Mouse (Mus musculus) adrenal gland, adult 8-10 months (tissue): Measurements from ENCODE around the gene Zc3hav1l. TPM values are rescaled to one million over a fixed set of nuclear protein-coding genes. Genes with fewer than 3 reads are reported as not detected.

Experiments
- DNase-seq: peaks from one replicate; pipeline ENCODE4 v3.0.0; 2022
- total RNA-seq, 4 experiments: library from RNA; stranded (reverse); gene quantifications; 2 replicates each; pipeline ENCODE4 v1.2.4; 2022

Zc3hav1l gene
- total RNA-seq, 4 experiments from 2014 or later: 3.5 to 4.7 (median 3.8) TPM

DNA sequence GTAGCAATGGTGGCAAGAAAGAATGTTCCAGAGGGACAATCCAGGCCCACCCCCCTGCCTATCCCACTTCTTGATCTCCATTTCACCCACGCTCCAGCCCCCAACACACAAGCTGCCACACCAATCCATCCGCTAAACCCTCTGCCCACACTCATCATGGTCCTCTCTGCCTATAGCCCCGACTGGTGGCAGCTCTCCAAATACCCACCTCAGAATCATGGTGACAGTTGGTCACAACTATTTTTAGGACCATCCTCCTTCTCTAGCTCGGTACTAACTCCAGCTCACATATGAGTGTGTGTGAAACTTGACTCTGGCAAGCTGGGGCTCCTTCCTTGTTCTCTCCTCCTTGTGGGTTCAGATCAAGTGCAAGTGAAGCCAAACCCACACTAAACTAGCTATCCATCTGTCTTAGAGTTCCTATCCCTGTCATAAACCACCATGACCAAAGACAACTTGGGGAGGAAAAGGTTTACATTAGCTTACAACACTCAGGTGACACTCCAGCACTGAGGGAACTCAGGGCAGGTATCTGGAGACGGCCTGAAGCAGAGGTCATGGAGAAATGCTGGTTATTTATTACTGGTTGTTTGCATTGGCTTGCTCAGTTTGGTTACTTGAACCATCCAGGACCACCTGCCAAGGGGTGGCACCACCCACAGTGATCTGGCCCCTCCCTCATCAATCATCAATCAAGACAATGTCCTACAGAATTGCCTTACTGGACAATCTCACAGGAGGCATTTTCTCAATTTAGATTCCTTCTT, 35.5 kb downstream of the Zc3hav1l start:
- DNase-seq: no peak

DNA sequence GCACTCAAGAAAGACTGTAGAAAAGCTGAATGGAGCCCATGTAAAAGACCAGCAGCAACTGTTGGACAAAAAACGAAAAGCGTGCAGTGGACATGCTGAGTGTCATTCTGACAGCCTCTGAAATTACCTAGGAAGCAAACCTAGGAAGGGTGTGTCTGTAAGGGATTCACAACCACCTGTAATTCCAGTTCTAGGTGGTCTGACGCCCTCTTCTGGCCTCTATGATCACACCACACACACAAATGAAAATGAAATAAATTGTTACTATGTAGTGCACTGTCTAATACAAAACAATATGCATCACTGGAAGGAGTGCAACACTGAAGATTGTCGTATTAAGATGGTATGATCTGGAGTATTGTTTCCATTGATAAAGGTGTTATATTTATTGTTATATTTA, 37.2 kb downstream of the Zc3hav1l start:
- no peak for DNase-seq

DNA sequence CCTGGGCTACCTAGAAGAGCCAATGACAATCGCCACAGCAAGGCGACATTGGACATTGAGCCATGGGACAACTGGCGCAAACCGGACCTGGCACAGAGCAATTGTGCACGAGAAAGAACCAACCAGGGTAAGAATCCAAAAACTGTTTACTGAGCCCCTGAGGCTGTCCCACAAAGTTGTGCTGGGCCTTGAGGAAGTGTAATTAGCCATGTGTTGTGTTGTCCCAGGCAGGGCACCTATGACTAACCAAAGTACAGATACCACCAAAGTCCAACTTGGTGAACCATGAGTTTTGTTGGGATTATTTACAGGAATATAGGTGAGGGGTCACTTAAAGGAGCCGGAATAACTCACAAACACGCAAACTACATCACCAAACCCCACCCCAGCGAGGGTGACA, 41.6 kb downstream of the Zc3hav1l start:
- DNase-seq: no peak

DNA sequence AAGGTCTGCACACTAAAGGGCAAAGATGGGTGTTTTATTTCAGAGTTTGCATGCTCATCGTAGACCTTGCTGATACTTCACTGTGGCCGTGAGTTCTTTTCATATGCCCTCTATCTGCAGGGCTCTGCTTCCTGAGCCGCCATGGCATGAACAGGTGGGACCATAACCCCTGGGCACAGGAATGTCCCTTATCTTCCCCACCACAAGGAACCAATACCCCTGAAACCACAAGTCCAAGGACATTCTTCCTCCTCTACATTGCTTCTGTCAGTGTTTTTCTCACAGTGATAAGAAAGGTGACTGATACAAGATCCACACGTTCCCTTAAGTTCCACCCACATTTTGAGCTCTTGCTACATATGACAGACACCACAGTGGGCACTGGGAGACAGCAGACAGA, 42.3 kb downstream of the Zc3hav1l start:
- no peak for DNase-seq

DNA sequence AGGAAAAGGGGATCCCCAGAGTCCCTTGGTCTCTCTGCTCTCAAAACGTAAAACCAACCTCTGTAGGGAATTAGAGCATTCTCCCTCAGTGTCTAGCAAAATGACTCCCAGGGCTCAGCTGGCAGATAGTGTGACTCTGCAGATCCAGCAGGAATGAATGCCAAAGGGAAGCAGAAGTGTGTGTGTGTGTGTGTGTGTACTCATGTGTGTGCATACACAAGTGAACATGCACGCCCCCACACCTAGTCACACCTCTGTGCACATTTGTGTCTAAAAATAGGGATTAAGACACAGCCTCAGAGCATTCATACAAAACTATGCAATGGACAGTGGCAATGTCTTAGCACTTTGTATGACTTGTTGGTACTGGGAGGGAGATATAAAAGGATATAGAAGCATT, 43.3 kb downstream of the Zc3hav1l start:
- DNase-seq: no peak

DNA sequence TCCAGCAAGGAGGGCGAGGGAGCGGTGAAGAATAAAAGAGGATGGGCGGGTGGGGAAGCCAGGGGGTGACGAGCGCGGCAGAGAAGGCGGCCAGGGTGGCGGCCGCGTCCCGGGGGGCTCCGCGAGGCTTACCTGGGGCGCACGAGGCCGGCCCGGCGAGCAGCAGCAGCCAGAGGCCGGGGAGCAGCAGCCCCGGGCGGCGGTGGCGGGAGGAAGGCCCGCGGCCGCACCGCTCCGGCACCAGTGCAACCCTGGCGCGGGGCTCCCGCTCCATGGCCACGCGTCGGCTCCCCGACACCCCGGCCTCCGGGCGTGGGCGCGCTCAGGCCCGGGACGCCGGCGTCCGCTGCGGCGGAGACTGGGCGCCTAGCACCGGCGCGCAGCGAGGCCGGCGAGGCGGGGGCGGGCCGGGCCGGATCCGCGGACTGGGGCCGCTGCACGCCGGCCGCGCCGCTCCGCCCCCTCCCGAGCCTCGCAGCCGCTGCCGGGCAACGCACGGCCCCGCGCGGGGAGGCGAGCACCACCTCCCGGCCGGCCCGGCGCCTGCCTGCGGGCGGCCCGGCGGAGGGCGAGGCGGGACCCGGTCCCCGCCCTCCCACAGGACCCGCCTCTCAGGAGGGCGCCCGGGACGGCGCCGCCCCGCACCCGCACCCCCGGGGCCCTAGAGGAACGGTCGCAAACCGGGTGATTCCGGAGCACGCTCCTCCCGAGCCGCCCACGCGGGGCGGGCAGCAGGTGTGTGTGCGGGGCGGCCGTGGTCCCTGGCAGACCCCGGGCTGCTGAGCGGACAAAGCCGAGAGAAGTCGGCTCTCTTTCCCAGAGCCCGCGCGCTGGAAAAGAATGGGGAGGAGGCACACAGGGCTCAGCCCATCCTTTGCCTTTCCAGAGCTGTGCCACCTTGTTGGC, 45.1 kb downstream of the Zc3hav1l start, which contains the start of gene D630045J12Rik:
D630045J12Rik (minus strand) TSS at position 274 of the 906 bp plus-strand sequence.
- DNase-seq: peak; percentile 41

DNA sequence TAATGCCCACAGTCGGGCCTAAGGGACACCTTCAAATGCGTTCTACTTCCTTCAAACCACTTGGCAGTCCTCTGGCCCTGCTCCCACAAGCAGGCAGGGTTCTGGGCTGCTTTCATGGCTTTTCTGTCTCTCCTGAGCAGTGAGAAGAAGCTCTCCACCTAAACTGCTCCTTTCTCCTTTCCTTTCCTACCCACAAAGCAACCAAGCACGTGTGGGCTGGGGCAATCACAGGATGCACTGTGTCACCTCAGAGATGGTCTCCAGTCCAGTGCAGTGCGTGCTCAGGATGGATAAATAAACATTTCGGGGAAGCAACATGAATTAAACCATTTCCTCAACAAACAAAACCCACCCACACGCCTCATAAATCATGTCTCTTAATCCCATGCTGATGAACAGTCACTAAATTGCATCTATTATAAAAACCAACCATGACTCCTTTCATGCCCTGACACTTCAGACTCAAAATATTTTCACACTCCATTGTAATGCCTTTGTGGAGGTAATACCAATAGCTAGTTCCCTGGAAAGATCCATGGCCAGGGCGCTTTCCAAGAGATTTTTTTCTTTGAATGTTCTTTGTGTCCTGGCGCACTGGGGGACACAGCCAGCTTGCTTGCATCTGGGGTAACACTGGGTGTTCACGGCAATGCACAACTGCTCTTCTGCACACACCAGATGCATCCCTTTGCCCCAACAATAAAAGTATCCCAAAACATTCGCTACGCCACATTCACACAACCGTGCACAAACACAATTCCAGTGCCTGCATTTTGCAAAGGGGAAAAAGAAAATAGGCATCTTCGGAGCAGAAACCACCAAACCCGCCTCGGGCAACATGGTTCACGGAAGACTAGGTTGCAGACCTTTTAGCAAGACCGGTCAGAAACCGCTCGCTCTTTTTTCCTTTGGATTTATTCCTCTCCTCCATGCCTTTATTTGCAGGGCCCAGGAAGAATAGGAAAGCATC, 46.0 kb downstream of the Zc3hav1l start:
- DNase-seq: no peak

DNA sequence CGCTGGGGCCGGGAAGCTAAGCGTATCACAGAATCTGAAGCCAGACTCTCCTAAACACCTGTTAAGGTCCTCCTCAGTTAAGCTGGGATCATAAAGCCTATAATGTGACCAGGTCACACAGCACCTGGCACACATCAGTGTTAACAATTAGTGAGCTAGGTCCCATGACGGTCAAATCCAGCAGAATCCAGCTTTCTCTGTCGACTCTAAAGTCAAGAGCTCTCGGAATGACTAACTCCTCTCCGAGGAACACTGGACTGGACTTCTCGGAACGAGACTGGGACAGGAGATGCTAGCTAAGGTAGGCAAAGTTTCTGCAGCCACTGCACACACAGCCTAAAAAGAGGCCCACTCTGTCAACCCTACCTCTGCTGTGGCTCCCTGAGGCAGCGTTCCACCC, 46.9 kb downstream of the Zc3hav1l start:
- no peak for DNase-seq

DNA sequence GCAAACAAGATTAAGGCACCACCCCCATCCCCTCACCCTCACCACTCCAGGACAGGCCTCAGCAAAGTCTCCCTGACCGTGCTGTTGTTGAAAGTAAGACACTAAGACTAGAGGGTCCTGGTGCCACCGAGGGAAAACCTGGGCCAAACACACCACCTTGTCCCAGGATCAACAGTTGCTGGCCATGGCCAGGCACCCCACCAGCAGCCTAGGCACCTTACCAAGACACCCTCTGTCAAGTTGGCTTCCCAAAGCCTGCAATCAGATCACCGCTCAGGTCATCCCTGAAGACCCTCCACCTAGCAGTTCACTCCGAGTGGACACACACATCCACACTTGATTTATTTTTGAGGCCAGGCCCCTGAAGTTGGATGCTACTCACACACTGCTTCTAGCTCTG, 47.6 kb downstream of the Zc3hav1l start:
- no peak for DNase-seq

DNA sequence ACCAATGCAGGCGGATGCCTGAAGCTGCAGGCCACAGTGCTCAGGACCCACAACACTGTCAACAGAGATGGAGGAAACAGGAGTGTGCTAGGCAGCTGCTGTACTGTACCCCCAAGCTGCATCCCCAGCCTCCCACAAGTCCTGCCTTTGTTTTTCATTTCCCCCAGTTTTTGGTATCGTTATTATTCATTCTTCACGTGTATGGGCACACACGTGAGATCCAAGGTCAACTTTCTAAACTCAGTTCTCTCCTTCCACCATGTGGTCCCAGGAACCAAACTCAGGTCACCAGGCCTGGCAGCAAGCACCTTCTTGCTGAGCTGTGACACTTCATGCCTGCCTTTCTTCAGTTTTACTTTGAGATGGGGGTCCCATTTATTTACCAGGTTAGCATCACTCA, 51.7 kb downstream of the Zc3hav1l start:
- no peak for DNase-seq

DNA sequence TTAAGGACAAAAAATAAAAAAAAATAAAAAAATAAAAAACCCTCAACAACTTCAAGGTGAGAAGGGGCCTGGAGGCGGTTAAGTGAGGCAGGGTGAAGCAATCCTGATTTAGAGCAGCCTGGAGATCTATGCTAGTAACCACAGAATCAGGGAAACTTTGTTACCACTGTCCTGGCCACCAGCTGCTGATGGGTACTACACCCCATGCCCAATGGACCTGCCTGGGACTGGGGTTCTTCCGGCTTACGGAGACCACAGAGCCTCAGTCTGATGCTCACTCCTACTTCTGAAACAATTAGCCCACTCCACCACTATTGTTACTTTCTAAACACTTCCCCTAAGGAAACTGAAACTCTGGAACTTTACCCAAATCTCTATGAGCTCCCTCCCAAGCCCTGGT, 54.3 kb downstream of the Zc3hav1l start:
- DNase-seq: no peak

DNA sequence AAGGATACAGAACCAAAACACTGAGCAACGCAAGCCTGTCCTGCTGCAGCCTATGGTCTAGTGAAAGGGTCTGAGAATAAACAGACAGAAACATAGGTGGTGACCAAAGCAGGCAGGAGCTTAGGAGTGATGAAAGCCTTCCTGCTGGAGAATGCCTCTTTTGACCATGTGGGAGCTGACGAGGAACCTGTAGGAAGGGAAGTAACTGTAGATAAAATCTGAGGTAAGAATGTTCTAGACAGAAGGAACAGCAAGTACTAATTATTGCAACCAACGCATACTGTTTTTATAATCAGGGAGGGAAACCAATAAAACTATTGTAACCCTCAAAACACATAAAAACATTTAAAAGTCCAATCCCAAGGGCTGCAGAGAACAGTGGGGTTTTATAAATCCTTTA, 54.9 kb downstream of the Zc3hav1l start:
- DNase-seq: no peak

DNA sequence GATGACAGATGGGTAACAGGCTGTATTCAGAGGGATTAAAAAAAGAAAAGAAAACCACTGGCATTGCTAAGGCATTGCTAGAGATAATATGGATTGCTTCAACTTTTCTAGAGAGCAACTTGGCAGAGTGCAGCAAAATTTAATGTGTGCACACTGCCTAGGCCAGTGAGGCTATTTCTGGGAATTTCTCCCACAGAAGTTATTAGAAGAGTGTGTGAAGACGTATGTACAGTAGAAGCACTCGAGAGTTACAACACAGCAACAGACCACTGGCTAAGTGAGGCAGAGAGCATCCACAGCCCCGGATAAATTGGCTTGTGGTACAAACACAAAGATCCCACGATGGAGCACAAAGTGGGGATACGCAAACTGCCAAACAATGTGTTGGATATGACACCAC, 56.2 kb downstream of the Zc3hav1l start:
- DNase-seq: no peak

DNA sequence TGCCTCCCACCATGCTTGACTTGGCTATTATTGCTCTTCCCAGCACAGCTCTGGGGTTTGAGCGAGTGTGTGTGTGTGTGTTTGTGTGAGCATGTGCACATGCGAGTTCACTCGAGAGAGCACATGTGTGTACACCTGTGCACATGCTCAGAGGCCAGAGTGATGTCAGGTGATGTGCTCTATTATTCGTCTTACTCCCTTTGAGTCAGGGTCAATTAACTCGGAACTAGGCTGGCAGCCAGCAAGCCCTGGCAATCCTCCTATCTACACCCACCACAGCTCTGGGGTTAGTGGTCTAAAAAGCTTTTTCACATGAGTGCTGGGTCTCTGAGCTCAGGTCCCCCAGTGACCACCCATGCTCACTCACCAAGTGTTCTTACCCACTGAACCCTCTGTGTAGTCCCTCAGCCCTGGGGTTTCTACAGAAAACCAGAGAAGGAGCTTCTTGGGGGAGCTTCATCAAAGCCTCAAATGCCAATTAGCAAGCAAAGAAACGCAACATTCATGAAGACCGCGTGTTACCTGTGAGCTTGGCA, 56.7 kb downstream of the Zc3hav1l start:
- no peak for DNase-seq

DNA sequence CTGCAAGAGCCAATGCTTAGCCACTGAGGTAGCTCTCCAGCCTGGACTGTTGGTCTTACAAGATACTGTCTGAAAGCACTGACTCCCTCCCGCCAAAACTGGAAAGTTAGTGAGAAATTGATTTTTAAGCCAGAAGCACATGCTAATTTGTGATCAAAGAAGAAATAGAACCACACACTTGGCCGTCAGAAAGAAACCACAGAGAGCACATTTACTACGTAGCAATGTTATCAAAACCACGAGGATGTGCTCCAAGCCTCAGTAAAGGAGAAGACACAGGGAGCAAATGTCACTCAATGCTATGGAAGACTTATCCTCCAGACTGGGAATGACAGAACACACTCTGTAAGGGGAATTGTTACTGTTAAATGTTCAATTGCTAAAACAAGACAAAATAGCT, 57.6 kb downstream of the Zc3hav1l start:
- no peak for DNase-seq

DNA sequence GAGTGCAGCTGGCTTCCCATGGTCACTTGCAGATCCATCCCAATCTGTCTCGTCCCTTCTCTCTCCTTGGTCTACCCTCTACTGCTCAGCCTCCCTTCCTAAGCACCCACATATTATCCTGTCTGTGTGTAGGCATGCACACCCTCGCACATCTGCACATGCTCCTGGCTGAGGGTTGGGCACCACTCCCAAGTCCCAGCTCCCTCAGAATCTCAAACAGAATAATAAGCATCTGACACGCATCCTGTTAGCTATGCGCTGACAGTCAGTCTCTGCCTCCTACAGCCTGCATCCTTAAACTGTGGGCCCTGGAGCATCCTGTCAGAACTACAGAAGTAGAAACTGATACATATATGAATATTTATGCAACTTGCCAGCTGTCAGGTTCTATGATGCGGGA, 58.4 kb downstream of the Zc3hav1l start:
- DNase-seq: no peak

DNA sequence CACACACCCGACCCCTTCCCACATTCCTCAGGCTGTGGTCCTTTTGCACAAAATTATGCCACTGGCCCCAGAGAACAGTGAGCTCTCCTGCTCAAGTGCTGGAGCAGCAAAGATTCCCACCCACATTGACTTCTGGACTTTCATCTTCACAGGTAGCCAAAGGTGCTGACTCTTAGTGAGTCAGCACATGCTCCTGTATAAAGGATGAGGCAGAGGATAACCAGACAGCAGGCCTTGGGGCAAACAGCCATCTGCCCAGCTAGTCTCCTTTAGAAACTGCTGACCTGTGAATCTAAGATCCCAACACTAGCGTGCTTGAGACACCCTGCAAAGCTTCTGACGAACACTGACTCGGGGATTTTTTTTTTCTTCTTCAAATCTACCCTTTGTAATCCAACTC, 60.7 kb downstream of the Zc3hav1l start:
- no peak for DNase-seq

Other genes with a start within 250 kb of the Zc3hav1l start
- gene Tmem213, start 190.0 kb downstream of the Zc3hav1l start, total RNA-seq: not detected
- 1 to 10 TPM in 3 of 4 experiments, under 1 TPM in 1; 0.80 to 3.0 (median 2.3) TPM for gene Atp6v0a4, start 174.7 kb downstream of the Zc3hav1l start, total RNA-seq
- 1 to 10 TPM; 3.5 to 7.2 (median 5.5) TPM for gene D630045J12Rik, start 45.2 kb downstream of the Zc3hav1l start, total RNA-seq
- gene Zc3hav1, start 55.3 kb upstream of the Zc3hav1l start, total RNA-seq: 10 to 100 TPM; 59.7 to 72.1 (median 67.7) TPM
- gene Ttc26, start 82.2 kb upstream of the Zc3hav1l start, total RNA-seq: 1 to 10 TPM; 3.0 to 8.2 (median 4.7) TPM
- gene Ubn2, start 134.7 kb upstream of the Zc3hav1l start, total RNA-seq: 10 to 100 TPM; 26.2 to 50.5 (median 35.0) TPM
- 100 to 1,000 TPM in 3 of 4 experiments, 10 to 100 TPM in 1; 81.7 to 106 (median 104) TPM for gene Fmc1, start 234.2 kb upstream of the Zc3hav1l start, total RNA-seq